Mouse (Mus musculus) brain, embryonic 14.5 days (tissue): Measurements from ENCODE around the gene Dennd2c.

Source experiments
- CTCF ChIP-seq: fragments of 200-500 bp; IDR thresholded peaks from 2 replicates; pipeline ENCODE4 v1.5.1; 2012; ENCODE audit warnings: inconsistent platforms, mild to moderate bottlenecking, moderate library complexity, borderline replicate concordance; ENCODE audit not compliant: insufficient read depth, insufficient read length; ENCODE audit errors: extremely low read depth
- POLR2A ChIP-seq: fragments of 200-500 bp; IDR thresholded peaks from 2 replicates; pipeline ENCODE4 v1.6.1; 2012; ENCODE audit warnings: mild to moderate bottlenecking, inconsistent platforms, borderline replicate concordance; ENCODE audit not compliant: poor library complexity, insufficient read depth, insufficient read length, severe bottlenecking; ENCODE audit errors: extremely low read depth

- TF ChIP-seq POLR2A (no peak), CTCF (no peak)
Measured at GRCm38 (mm10) chr3:103172615-103173014, 70.2 kb downstream of the Dennd2c start.
